Mouse (Mus musculus): ENCODE measurements around the gene Lrig2. TPM values are rescaled to one million over a fixed set of nuclear protein-coding genes. Genes with fewer than 3 reads are reported as not detected.

The Lrig2 gene
- polyA plus RNA-seq, 1 experiment from 2014 or later: 19.0 TPM

DNA sequence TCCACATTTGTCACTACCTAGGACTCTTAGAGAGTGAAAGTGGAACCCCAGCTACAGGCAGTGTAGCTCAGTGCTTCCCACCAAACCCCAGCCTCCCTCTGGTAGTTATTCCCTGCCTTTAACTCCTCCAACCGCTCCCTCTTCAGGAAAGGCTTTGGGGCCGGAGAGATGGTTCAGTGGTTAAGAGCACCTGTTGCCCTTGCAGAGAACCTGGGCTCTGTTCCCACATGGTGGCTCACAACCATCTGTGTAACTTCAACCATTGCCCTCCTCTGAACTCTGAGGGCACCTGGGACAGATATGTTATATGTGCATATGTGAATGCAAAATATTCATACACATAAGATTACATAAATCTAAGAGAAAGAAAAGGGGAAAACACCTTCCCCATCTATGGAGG lies 122.3 kb downstream of the Lrig2 start:
- Histone ChIP-seq H3K27ac (no peak overlapping the region), H3K27me3 (no peaks in the 10 kb centered on the region), H3K4me1 (peaks cover 6% of the 10 kb centered on the region), H3K9me3 (no peaks in the 10 kb centered on the region), H3K4me3 (no peak overlapping the region), H3K36me3 (no peaks in the 10 kb centered on the region), H3K4me2 (no peak overlapping the region), H3K9ac (no peak overlapping the region)
- no peak for ATAC-seq (ENCODE audit: insufficient number of reproducible peaks, low FRiP score, low TSS enrichment, low read depth)
- WGBS: 76% methylated on average over 2 of the region's 2 CpGs

DNA sequence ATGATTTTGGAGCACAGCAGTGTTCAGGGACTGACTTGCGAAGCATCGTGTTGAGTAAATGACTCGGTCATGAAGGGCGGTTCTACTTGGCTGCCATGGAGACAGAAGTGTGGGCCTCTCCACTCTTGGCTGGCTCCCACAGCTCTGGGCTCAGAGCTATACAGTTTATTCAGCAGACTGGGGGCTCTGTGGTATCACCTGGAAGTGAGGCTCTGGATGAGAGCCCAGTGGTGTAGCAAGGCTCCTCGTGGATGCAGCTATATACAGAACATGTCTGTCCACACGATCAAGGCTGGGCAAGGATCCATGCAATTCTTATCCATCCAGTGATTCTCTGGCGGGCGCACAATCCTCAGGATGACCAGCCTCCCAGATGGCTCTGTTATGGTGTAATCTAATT lies 126.1 kb downstream of the Lrig2 start:
- Histone ChIP-seq H3K9me3 (no peaks in the 10 kb centered on the region), H3K4me2 (no peak overlapping the region), H3K4me3 (no peak overlapping the region), H3K27ac (peak overlapping the region; percentile 59), H3K4me1 (peaks cover 11% of the 10 kb centered on the region), H3K36me3 (no peaks in the 10 kb centered on the region), H3K9ac (no peak overlapping the region), H3K27me3 (no peaks in the 10 kb centered on the region)
- 49% methylated on average over 8 of the region's 8 CpGs for WGBS
- ATAC-seq (ENCODE audit: insufficient number of reproducible peaks, low FRiP score, low TSS enrichment, low read depth): peak; percentile 85

DNA sequence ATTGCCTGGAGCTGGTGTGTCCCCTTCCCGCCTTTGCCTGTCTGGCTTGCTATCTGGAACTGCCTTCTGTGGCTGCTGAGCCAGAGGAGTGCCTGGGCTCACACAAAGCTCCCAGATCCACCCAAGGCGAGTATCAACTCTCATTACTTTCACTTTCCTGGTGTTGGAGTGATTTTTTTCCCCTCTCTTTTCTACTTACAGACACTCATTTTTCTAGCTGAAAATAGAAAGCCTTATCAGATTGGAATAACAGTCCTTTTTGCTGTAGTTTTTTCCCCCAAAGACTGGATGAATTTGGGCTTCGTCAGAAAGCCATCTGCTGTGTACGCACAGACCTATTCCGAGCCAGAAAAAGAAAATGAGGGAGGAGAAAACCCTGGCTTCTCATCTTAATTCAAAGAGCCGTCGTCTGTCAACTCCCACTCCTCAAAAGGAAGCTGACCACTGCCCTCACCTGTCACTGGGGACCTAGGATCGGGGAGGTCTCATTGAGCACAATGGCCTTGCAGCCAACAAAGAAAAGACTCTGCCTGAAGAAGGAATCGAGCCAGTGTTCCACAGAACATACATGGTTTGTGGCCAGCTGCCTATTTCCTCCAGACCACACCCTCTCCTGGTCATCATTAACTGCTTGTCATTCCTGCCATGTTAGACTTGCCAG lies 127.9 kb downstream of the Lrig2 start:
- ATAC-seq (ENCODE audit: insufficient number of reproducible peaks, low FRiP score, low TSS enrichment, low read depth): no peak
- WGBS: 59% methylated on average over 9 of the region's 9 CpGs
- H3K4me2 ChIP-seq: no peak overlapping the region
- no peak overlapping the region for H3K9ac ChIP-seq
- no peaks in the 10 kb centered on the region for H3K9me3 ChIP-seq
- H3K4me3 ChIP-seq: no peak overlapping the region
- no peaks in the 10 kb centered on the region for H3K36me3 ChIP-seq
- H3K27me3 ChIP-seq: no peaks in the 10 kb centered on the region
- peak overlapping the region; percentile 30 for H3K27ac ChIP-seq
- peaks cover 11% of the 10 kb centered on the region for H3K4me1 ChIP-seq

DNA sequence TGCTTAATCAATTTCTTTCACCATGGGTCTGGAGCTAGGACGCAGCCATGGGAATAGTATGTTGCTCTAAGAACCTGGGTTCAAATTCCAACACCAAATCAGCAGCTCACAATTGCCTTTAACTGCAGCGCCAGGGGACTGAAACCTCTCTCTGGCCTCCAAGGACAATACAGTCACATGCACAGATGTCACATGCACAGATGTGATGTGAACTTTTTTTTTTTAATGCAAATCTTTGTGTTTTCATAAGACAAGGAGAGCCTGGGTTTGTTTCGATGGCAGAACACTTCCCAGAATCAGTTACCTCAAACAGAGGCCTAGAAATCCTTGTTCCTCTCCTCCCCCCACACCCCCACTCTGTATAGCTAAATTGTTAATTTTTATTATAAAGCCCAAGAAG lies 133.5 kb downstream of the Lrig2 start:
- Histone ChIP-seq H3K9ac (no peak overlapping the region), H3K9me3 (no peaks in the 10 kb centered on the region), H3K4me2 (no peak overlapping the region), H3K36me3 (no peaks in the 10 kb centered on the region), H3K27me3 (no peaks in the 10 kb centered on the region), H3K27ac (no peak overlapping the region), H3K4me3 (no peak overlapping the region), H3K4me1 (no peaks in the 10 kb centered on the region)
- WGBS: 84% methylated on average over 3 of the region's 3 CpGs
- no peak for ATAC-seq (ENCODE audit: insufficient number of reproducible peaks, low FRiP score, low TSS enrichment, low read depth)

DNA sequence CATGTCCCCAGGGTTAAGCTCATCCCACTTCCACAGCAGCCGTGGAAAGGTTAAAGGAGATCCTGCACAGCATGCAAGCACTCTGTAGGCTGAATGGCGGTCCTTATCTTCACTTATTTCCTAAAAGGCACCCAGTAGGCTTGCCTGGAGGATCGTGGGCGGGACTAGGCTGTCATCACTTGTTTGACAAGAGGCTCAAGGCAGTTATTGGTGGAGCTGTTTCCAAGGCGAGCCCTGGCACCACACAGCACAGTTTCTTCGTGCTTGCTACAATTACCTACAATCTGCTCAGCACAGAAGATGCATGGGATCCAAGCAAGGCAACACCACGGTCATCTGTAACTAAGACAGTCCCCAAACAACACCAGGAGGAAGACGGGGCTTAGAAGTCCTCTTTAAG lies 137.8 kb downstream of the Lrig2 start:
- 77% methylated on average over 8 of the region's 8 CpGs for WGBS
- Histone ChIP-seq H3K27me3 (no peaks in the 10 kb centered on the region), H3K4me3 (no peak overlapping the region), H3K36me3 (no peaks in the 10 kb centered on the region), H3K9ac (no peak overlapping the region), H3K4me1 (no peaks in the 10 kb centered on the region), H3K27ac (no peak overlapping the region), H3K9me3 (no peaks in the 10 kb centered on the region), H3K4me2 (no peak overlapping the region)
- no peak for ATAC-seq (ENCODE audit: insufficient number of reproducible peaks, low FRiP score, low TSS enrichment, low read depth)

DNA sequence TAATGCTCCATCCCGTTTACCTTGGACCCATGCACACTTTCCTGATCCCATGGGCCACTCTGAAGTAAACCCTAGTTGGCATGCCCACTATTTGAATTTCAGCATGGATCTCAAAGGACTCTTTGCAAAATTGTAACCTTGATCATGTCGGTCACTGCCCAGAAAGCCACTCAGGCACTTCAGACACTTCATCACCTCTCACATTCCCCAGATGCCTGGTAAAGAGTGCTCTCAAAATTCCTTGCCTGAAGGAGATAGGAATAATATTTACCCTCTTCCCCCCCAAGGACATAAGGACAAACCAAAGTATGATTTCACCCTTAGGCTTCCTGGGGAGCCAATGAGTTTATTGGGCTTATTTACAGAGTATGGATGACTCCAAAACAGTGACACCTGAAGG lies 139.3 kb downstream of the Lrig2 start:
- H3K36me3 ChIP-seq: no peaks in the 10 kb centered on the region
- ATAC-seq (ENCODE audit: insufficient number of reproducible peaks, low FRiP score, low TSS enrichment, low read depth): no peak
- no peak overlapping the region for H3K4me3 ChIP-seq
- H3K4me1 ChIP-seq: no peaks in the 10 kb centered on the region
- H3K9ac ChIP-seq: no peak overlapping the region
- no peaks in the 10 kb centered on the region for H3K9me3 ChIP-seq
- no peaks in the 10 kb centered on the region for H3K27me3 ChIP-seq
- 75% methylated on average over 2 of the region's 2 CpGs for WGBS
- no peak overlapping the region for H3K4me2 ChIP-seq
- H3K27ac ChIP-seq: no peak overlapping the region

DNA sequence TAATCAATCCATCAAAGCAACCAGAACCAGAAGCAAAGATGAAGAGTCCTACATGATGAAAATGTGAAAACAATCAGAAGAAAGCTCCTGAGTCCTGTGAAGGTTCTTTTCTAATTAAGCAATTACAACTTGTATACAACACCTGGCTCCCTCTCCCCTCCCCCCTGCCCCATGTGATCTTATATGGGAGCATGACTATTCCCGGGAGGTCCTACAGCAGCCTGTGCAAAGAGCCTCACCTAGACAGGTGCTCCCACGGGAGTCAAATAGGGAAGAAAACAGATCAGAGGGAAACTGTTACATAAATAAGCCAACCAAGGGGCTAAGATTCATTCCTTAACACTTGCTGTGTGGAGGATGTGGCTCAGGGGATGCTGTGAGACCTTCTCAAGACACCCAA lies 143.8 kb downstream of the Lrig2 start:
- 57% methylated on average over 2 of the region's 2 CpGs for WGBS

DNA sequence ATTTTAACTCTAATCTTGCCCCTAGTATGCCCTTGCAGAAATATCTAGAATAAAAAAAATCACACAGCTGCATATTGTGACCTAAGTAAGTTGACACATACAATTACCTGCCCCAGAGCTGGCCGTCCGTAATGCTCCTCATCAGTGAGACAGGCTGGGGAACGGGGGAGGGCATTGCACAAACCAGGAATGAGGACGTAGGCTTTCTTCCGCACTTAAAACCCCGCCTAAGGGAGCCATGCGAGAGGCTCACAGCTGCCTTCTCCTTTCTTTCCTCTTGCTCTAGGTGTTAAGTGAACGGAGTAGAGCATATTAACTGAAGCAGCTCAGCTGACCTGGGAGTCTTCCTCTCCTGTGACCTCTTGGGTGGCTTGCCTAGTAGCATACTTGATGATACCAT lies 149.9 kb downstream of the Lrig2 start:
- Histone ChIP-seq H3K4me3 (no peak overlapping the region), H3K27me3 (no peaks in the 10 kb centered on the region), H3K4me2 (no peak overlapping the region), H3K36me3 (no peaks in the 10 kb centered on the region), H3K4me1 (peaks cover 9% of the 10 kb centered on the region; the same call in 1 of the 2 replicates), H3K9ac (no peak overlapping the region), H3K9me3 (no peaks in the 10 kb centered on the region), H3K27ac (no peak overlapping the region)
- ATAC-seq (ENCODE audit: insufficient number of reproducible peaks, low FRiP score, low TSS enrichment, low read depth): no peak
- WGBS: 64% methylated on average over 8 of the region's 8 CpGs

More for the DNA sequence above, 143.8 kb downstream of the Lrig2 start:
- H3K4me1 ChIP-seq: no peaks in the 10 kb centered on the region
- no peak overlapping the region for H3K27ac ChIP-seq
- no peaks in the 10 kb centered on the region for H3K9me3 ChIP-seq
- no peaks in the 10 kb centered on the region for H3K36me3 ChIP-seq
- ATAC-seq (ENCODE audit: insufficient number of reproducible peaks, low FRiP score, low TSS enrichment, low read depth): no peak
- H3K4me3 ChIP-seq: no peak overlapping the region
- no peak overlapping the region for H3K9ac ChIP-seq
- no peak overlapping the region for H3K4me2 ChIP-seq
- no peaks in the 10 kb centered on the region for H3K27me3 ChIP-seq

DNA sequence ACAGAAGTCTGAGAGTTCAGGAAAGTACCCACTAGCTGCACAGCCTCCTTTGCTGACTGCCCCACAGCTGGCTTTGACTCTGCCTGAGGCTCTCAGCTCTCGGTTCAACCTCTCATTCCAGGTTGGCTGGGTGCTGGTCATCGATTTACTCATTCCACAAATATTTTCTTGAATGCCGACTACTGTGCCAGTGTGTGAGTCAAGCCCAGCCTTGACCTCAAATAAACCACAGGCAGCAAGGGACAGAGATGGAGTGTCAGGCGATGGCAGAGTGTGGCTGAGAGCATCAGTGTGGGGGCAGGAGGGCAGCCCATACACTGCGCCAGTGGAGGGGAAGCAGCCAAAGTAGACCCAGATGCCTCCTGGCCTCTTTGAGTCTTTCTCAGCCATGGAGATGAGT lies 151.4 kb downstream of the Lrig2 start:
- no peaks in the 10 kb centered on the region for H3K27me3 ChIP-seq
- H3K4me1 ChIP-seq: peaks cover 9% of the 10 kb centered on the region; the same call in 1 of the 2 replicates
- H3K9me3 ChIP-seq: no peaks in the 10 kb centered on the region
- H3K36me3 ChIP-seq: no peaks in the 10 kb centered on the region
- H3K4me3 ChIP-seq: no peak overlapping the region
- no peak overlapping the region for H3K9ac ChIP-seq
- WGBS: 47% methylated on average over 5 of the region's 5 CpGs
- H3K27ac ChIP-seq: no peak overlapping the region
- ATAC-seq (ENCODE audit: insufficient number of reproducible peaks, low FRiP score, low TSS enrichment, low read depth): peak; percentile 65; the same call in 1 of the 2 replicates
- H3K4me2 ChIP-seq: no peak overlapping the region

DNA sequence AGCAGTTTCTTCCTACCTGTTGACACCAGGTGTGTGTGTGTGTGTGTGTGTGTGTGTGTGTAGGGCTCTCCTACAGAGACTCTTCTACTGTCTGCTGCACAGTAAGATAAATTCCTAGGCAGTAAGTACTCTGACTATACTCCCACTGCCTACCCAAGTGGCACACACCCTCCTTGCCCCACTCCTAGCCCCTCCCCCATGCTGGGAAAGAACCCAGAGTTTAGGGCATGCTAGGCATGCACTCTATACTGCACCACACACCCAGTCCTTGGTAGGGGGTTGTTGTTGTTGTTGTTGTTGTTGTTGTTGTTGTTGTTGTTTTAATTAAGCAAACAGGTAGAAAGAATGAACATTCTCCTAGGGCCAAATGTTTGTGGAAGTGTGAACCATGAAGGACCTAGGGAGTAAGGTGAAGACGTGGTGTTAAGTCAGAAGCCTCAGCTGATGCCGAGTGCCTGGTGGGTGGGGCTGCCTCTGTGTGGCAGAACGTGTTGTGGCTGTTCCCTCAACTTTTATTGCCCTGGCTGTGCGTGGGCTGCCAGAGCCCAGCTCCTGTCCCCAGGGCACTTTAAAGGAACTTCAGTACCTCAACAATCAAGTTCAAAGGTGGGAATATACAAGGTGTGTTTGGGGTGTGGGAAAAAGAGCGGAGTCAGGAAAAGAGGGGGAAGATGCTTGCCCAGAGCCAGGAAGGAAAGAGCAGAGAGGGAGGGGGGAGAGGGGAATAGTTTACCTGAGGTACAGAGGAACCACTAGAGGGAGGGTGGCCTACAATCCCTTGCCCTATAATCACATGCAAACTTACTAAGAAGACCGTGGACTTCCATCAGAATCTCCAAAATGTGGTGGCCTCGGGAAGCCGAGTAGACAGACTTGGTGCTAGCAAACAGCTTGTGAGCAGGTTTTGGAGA lies 152.2 kb downstream of the Lrig2 start:
- Histone ChIP-seq H3K9ac (no peak overlapping the region), H3K27ac (no peak overlapping the region), H3K9me3 (no peaks in the 10 kb centered on the region), H3K27me3 (no peaks in the 10 kb centered on the region), H3K4me2 (no peak overlapping the region), H3K4me1 (peaks cover 9% of the 10 kb centered on the region; the same call in 1 of the 2 replicates), H3K36me3 (no peaks in the 10 kb centered on the region), H3K4me3 (no peak overlapping the region)
- WGBS: 21% methylated on average over 8 of the region's 8 CpGs
- ATAC-seq (ENCODE audit: insufficient number of reproducible peaks, low FRiP score, low TSS enrichment, low read depth): peak; percentile 66

DNA sequence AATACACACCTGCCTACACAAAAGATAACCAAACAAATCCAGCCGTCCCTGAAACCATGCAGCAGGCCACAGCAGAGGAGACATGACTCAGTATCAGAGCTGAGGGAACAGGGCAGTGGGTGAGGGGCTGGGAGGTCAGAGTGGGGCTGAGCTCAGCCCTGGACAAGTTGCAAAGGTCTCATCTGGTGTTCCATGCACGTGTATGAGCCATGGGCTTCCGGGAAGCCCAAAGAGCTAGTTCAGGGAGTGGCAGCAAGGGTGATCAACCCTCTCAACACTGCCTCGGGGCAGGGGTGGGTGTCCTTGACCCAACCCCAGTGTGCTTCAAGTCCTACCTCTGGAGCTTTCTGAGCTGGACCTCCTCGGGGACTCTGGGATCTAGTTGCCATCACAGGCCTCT lies 153.0 kb downstream of the Lrig2 start:
- H3K9ac ChIP-seq: no peak overlapping the region
- no peak overlapping the region for H3K4me2 ChIP-seq
- H3K4me1 ChIP-seq: peaks cover 11% of the 10 kb centered on the region; the same call in 1 of the 2 replicates
- H3K4me3 ChIP-seq: no peak overlapping the region
- no peaks in the 10 kb centered on the region for H3K9me3 ChIP-seq
- 77% methylated on average over 5 of the region's 5 CpGs for WGBS
- no peaks in the 10 kb centered on the region for H3K36me3 ChIP-seq
- ATAC-seq (ENCODE audit: insufficient number of reproducible peaks, low FRiP score, low TSS enrichment, low read depth): no peak
- no peaks in the 10 kb centered on the region for H3K27me3 ChIP-seq
- H3K27ac ChIP-seq: no peak overlapping the region

DNA sequence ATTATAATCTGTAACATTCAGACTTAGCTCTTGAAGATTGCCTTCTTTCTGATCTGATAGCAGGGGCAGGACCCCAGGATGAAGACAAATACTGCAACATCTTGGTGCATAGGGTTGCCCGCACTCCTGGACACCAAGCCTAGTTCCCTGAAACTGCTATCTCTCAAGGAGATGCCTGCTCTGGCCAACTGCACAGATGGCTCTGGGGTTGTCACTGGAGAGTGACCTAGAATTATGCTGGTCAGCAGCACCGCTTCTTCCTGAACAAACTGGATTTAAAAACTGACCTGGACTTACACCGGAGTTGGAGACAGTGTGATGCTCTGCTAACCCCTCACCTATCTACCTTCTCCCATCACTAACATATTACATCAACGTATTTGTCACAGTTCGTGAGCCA lies 155.6 kb downstream of the Lrig2 start:
- no peaks in the 10 kb centered on the region for H3K36me3 ChIP-seq
- H3K27ac ChIP-seq: no peak overlapping the region
- H3K4me1 ChIP-seq: peaks cover 21% of the 10 kb centered on the region
- H3K9me3 ChIP-seq: no peaks in the 10 kb centered on the region
- no peak overlapping the region for H3K9ac ChIP-seq
- WGBS: 94% methylated on average over 5 of the region's 5 CpGs
- no peak for ATAC-seq (ENCODE audit: insufficient number of reproducible peaks, low FRiP score, low TSS enrichment, low read depth)
- H3K4me3 ChIP-seq: no peak overlapping the region
- H3K27me3 ChIP-seq: no peaks in the 10 kb centered on the region
- no peak overlapping the region for H3K4me2 ChIP-seq

Data from limb, embryonic 15.5 days (tissue).